Mouse (Mus musculus) small intestine, adult 2 months (tissue): ENCODE results near the gene Cyth4.

Source experiments
- CTCF ChIP-seq: fragments of 200-500 bp; IDR thresholded peaks from 2 replicates; pipeline ENCODE4 v1.5.1; 2012; ENCODE audit warnings: low read depth, mild to moderate bottlenecking, control low read depth, inconsistent platforms, low read length, moderate library complexity, mixed read lengths; ENCODE audit not compliant: insufficient replicate concordance, insufficient read length; ENCODE audit errors: extremely low read depth
- POLR2A ChIP-seq: fragments of 200-500 bp; IDR thresholded peaks from 2 replicates; pipeline ENCODE4 v1.6.1; 2012; ENCODE audit warnings: low read depth, mild to moderate bottlenecking, control low read depth, inconsistent platforms, low read length, moderate library complexity

GRCm38 (mm10) chr15:78606059-78606458 lies 9.2 kb downstream of the Cyth4 start:
- TF ChIP-seq CTCF (no peak), POLR2A (no peak)
